ENCODE assay signal across 10 mouse cellular contexts in genomic region chr14:46398091-46398695, GRCm38 (mm10). TPM values are rescaled to one million over a fixed set of nuclear protein-coding genes. Genes with fewer than 3 reads are reported as not detected.
DNase-seq lines count a peak whose midpoint lies in the region; ATAC-seq lines count a peak whose summit lies in the region.
"Had no signal": no experiment of that assay in that cellular context is flagged by ENCODE, and none has a peak within 500 bp of the region (broad histone marks: within the 10 kb centered on the region; RNA-seq: fewer than 3 reads in every experiment).

No protein-coding gene starts in this region.

- no peak overlapping the region for H3K9ac ChIP-seq in intestine, embryonic 14.5 days (ENCODE audit: low read length)
- H3K9ac ChIP-seq in stomach, embryonic 15.5 days = no peak overlapping the region

- no peak overlapping the region for H3K27ac ChIP-seq in intestine, embryonic 14.5 days (ENCODE audit: low read depth)
- no peak overlapping the region for H3K27ac ChIP-seq in stomach, embryonic 15.5 days

- H3K4me2 ChIP-seq in intestine, embryonic 14.5 days (ENCODE audit: low read length) = peak overlapping the region; percentile 50
- peak overlapping the region; percentile 48 for H3K4me2 ChIP-seq in stomach, embryonic 15.5 days

- peak; percentile 43; the same call in 1 of the 2 replicates for ATAC-seq in intestine, embryonic 14.5 days (replicated peaks; ENCODE audit: low FRiP score, low TSS enrichment, low read depth)
- ATAC-seq in stomach, embryonic 15.5 days (ENCODE audit: insufficient read depth, low FRiP score, low read depth) = peak; percentile 43; the same call in 1 of the 2 replicates

- DNase-seq in kidney, adult 11 months = peak; percentile 49
- DNase-seq in kidney, adult 9 months = no peak
- peak; percentile 71 for DNase-seq in intestine, embryonic 14.5 days (ENCODE audit: low spot score)
- peak; percentile 65 to 76 for DNase-seq in lung, adult 18-20 months
- no peak for DNase-seq in spleen, postnatal 14 days (ENCODE audit: low spot score in 2 of 2)
- DNase-seq in adrenal gland, adult 18-20 months (ENCODE audit: low spot score in 2 of 2) = no peak
- no peak for DNase-seq in testis, postnatal 10 days (ENCODE audit: low spot score)

- no peaks in the 10 kb centered on the region for H3K9me3 ChIP-seq in intestine, embryonic 14.5 days (ENCODE audit: control insufficient read depth, low read length)
- H3K9me3 ChIP-seq in stomach, embryonic 15.5 days = no peaks in the 10 kb centered on the region

- peaks cover 30% of the 10 kb centered on the region for H3K27me3 ChIP-seq in intestine, embryonic 14.5 days (replicated peaks; ENCODE audit: control insufficient read depth, insufficient read depth, low read length)
- H3K27me3 ChIP-seq in stomach, embryonic 15.5 days (replicated peaks) = peaks cover 24% of the 10 kb centered on the region

- WGBS in intestine, embryonic 14.5 days = 5% methylated on average over 27 of the region's 27 CpGs
- WGBS in stomach, embryonic 15.5 days = 7% methylated on average over 27 of the region's 27 CpGs

- peak overlapping the region; percentile 29 for H3K4me3 ChIP-seq in intestine, embryonic 14.5 days (ENCODE audit: low read depth, low read length)
- peak overlapping the region; percentile 18 for H3K4me3 ChIP-seq in stomach, embryonic 15.5 days (replicated peaks)

- no peaks in the 10 kb centered on the region for H3K36me3 ChIP-seq in intestine, embryonic 14.5 days (ENCODE audit: control insufficient read depth, insufficient read depth, low read length)
- no peaks in the 10 kb centered on the region for H3K36me3 ChIP-seq in stomach, embryonic 15.5 days

- no peaks in the 10 kb centered on the region for H3K4me1 ChIP-seq in intestine, embryonic 14.5 days (replicated peaks; ENCODE audit: control insufficient read depth, insufficient read depth, low read length)
- 0 out of 2 replicates have a peak, but pooled peaks cover 6% of the 10 kb centered on the region for H3K4me1 ChIP-seq in stomach, embryonic 15.5 days

RNA-seq across cellular contexts. Expression of gene Bmp4, which starts 7.7 kb away (rescaled TPM):
- polyA plus RNA-seq in intestine, embryonic 14.5 days (2014; fragmentation: Nextera tagmentation; extraction: Ambion mirVana) = 62.9 and 71.5 TPM in 2 replicates
- polyA plus RNA-seq in stomach, embryonic 15.5 days (2015; fragmentation: Nextera tagmentation; extraction: Ambion mirVana) = 58.1 and 60.5 TPM in 2 replicates
- 10 to 100 TPM in 1 of 2 experiments, 1 to 10 TPM in 1; 7.4 to 16.3 TPM for total RNA-seq in adrenal gland, adult 18-20 months (2021)
- total RNA-seq: MEL had no signal

RNA-seq across cellular contexts. Expression of gene Gm15217, which starts 19.0 kb away (rescaled TPM):
- polyA plus RNA-seq in intestine, embryonic 14.5 days (2014; fragmentation: Nextera tagmentation; extraction: Ambion mirVana) = 0.69 and 1.2 TPM in 2 replicates
- 0.24 TPM in 1 of 2 replicates, not detected in the other for polyA plus RNA-seq in stomach, embryonic 15.5 days (2015; fragmentation: Nextera tagmentation; extraction: Ambion mirVana)
- total RNA-seq in adrenal gland, adult 18-20 months (2021) = not detected
- total RNA-seq: heart, postnatal 14 days; MEL had no signal

Comparison
In these comparisons a context has a peak if more than half of its experiments do, and no peak if none do; other contexts are left out.
1. DNase-seq: peak in kidney, adult 11 months (single experiment), intestine, embryonic 14.5 days (single experiment) and lung, adult 18-20 months (2 of 2); none in kidney, adult 9 months (single experiment), spleen, postnatal 14 days (0 of 2), adrenal gland, adult 18-20 months (0 of 2) and testis, postnatal 10 days (single experiment).